Mouse (Mus musculus) retina, postnatal 7 days (tissue): ENCODE data around the gene Smc4.

ENCODE experiments used
- DNase-seq: peaks from one replicate; pipeline ENCODE4 v3.0.0-alpha.2; 2012; ENCODE audit warnings: low read depth, low spot score

Smc4 gene

GRCm38 (mm10) chr3:69004437-69005337 lies at the start of gene Smc4, which contains the start of gene Ift80:
Smc4 (plus strand) TSS chr3:69004738.
Ift80 (minus strand) TSS chr3:69004570.
- peak; percentile 96 for DNase-seq

GRCm38 (mm10) chr3:68956454-68956853 lies 48.1 kb upstream of the Smc4 start:
- no peak for DNase-seq

GRCm38 (mm10) chr3:68957413-68957812 lies 47.1 kb upstream of the Smc4 start:
- DNase-seq = no peak

GRCm38 (mm10) chr3:68964682-68965081 lies 39.9 kb upstream of the Smc4 start:
- DNase-seq = no peak

- no peak for DNase-seq
Observed at GRCm38 (mm10) chr3:68966527-68967285, 37.8 kb upstream of the Smc4 start.

DNA sequence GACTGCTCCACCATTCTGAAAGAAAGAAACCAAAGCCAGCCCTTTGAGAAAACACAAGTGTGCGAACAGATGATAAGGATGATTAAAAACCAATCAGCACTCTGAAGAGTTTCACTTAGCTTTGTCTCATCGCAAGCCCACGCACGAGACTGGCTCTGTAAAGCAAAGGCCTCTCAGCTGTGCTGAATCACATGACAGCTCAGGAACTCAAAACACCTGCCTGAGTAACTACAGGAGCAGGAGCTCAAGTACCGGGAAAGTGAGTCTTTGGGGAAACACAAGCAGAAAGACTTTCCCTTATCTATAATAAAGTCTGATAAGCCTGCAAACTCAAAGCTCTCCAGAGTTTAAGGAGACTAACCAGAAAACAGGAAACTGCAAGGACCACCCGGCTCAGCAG lies 37.1 kb upstream of the Smc4 start:
- no peak for DNase-seq

DNA sequence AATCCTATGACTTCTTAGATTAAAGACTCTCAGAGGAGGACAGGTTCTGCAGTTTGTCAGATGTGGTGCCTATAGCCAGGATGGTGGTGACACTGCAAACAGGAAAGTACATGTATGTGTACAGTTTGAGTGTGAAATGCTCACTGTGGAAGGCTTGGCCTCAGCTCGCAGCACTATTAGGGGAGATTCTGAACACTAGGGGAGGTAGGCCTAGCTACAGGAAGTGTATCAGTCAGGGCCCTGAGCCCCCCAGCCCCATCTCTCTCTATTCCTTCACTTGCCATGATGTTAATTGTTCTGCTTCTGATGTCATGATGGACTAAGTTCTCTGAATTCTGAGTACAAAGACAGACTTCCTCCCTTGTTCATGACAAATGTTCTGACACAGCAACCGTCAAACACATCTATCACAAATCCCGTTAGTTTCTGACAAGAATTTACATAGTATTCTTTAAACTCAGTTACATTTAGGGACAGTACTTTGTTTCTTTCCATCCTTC lies 35.4 kb upstream of the Smc4 start:
- no peak for DNase-seq

DNA sequence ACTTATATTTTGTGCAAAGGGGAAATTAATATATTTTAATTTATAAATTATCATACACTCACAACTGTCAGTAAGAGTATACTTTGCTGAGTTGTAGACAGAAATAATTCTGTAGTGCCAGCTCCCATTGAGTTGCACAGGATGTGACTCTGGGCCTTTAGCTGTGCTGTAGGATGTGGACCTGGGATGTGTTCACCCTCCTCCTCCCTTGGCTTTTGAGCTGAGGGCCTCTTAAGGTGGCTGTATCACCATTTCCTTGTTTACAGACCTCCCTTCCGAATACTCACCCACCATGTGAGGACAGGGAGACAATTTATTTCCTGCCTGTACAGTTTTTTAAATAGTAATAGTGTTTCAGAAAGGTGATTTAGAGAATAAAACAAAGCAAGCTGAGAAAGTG lies 31.0 kb upstream of the Smc4 start:
- DNase-seq = no peak

- no peak for DNase-seq
Observed at GRCm38 (mm10) chr3:68974639-68975532, 29.7 kb upstream of the Smc4 start.

- DNase-seq = no peak
Observed at GRCm38 (mm10) chr3:68975533-68976490, 28.7 kb upstream of the Smc4 start.

DNA sequence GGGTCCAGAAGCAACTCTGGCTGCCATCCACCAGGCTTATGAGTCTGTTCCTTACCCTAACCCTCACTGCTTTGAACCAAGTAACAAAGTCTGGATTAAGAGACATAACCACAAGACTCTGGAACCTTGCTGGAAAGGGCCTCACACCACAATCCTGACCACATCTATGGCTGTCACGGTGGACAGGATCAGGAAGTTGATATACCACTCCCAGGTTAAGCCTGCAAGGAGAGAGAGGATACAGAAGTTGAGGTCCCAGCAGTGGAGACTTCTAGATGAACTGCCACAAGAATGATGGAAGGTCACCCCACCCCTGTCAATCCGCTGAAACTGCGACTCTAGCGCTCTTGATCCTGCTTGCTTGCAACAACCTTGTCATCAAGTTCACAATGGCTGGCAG lies 26.8 kb upstream of the Smc4 start:
- DNase-seq = no peak

DNA sequence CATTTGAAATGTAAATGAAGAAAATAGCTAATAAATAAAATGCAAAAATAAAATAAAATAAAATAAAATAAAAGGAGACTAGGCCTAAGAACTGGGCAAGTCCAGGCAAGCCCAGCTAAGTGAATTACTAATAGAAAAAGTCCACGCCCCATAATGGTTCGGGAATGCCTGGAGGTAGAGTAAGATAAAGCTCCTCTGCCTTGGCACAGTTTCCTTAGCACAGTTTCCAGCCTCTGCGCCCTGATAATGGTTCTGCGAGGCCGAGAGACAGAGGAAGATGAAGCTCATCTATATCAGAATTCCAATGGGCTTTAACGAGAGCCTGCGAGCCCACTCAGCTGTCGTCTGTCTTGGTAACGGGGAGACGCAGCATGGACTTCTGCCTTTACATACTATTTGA lies 25.4 kb upstream of the Smc4 start:
- DNase-seq = no peak

GRCm38 (mm10) chr3:68980898-68981297 lies 23.6 kb upstream of the Smc4 start:
- no peak for DNase-seq

DNA sequence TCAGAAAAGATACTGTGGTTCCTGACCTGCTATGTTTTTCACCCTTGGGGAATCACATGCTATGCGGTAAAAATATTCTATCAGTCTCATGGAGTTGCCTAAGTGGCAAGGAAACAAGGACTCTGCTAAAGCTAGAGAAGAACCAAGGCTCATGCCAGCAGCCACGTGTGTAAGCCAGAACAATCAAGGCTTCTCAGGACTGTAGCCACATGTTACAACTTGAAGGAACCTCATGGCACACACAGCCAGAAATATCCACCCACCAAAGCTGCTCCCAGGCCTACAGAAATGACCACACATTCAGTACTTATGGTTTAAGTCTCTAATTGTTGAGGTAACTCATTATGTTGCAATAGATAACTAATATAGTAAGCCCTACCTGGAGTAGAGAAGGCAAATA lies 18.0 kb upstream of the Smc4 start:
- DNase-seq = no peak

GRCm38 (mm10) chr3:69002781-69003180 lies 1.8 kb upstream of the Smc4 start:
- DNase-seq = no peak

- no peak for DNase-seq
Observed at GRCm38 (mm10) chr3:69004055-69004436, 492 bp upstream of the Smc4 start.

DNA sequence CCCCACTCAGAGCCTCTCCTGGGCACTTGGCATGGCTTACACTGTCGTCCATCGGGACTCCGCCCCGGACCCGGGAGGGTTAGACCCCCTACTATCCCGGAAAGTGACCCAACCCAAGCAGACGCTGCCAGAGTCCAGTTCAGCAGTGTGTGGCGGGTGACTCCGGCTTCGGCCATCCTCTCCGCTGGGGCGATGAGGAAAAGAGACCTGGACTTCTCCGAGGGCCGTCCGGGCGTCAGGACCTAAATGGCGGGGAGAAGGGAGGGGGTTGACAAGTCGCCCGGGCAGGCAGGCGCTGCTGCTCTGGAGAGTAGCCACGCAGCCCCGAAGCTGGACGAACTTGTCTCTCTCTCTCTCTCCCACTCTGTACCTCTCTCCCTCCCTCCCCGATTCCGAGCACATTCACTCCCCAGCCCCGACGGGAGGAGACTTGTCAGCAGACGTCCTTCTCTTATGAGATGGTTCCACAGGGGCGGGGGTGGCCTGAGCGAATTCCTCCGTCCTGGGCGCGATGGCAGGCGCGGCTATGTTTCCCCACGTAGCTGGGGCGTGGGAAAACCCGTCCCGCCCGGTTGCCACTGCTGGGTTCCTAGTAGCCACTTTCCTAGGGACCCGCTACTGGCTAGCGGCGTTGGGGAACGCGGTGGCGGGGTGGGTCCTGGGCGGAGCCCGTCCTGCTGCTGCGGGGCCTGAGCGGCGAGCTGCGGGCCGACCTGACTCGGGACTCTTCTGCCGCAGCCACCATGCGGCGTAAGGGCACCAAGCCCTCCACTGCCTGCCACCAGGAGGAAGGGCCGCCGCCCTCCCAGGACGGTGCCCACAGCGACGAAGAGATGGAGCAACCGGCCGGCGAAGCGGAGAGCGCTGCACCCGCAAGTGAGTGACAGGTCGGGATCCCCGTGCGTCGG lies 1.1 kb downstream of the Smc4 start:
- DNase-seq = peak; percentile 14

- DNase-seq = no peak
Observed at GRCm38 (mm10) chr3:69006246-69006760, 1.8 kb downstream of the Smc4 start.

DNA sequence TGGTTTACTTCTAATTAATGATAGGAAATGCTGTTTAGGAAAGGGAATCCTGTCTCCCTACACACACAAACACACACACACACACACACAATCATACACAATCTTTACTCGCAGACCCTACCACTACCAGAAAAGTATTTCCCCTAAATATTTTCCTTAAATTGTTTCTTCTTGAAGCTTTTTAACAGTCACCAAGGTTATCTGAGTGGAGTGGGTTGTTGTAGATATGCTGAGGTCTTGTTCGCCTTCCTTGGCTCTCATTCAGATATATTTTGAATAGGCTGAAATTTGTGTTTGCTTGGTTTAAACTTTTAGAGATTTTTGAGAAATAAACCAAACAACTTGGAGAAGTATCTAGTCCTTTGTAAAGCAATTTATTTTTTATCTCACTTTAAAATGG lies 4.3 kb downstream of the Smc4 start:
- no peak for DNase-seq
